Mouse (Mus musculus) MEL (cell line): Measurements from ENCODE around the gene Wap. TPM values are rescaled to one million over a fixed set of nuclear protein-coding genes. Genes with fewer than 3 reads are reported as not detected.

Source experiments
- DNase-seq: peaks from one replicate; pipeline ENCODE4 v3.0.0; 2011; ENCODE audit warnings: low read depth, low spot score
- H3K27ac ChIP-seq: 2 replicates; pipeline ENCODE4 v1.5.1; 2012; ENCODE audit warnings: low read depth, mild to moderate bottlenecking, control low read depth, low read length, moderate library complexity; ENCODE audit not compliant: control insufficient read depth
- H3K27me3 ChIP-seq, 2 experiments: fragments of 150-350 bp in 1 of 2; sonication (generic) in 1 of 2; 2 replicates each; pipeline ENCODE4 v1.6.1; 2012; ENCODE audit warnings: low read length in 2 of 2, mild to moderate bottlenecking in 2 of 2, improper control_type of control experiment in 1 of 2, moderate library complexity in 1 of 2; ENCODE audit not compliant: insufficient read depth in 2 of 2, control insufficient read depth in 1 of 2
- H3K36me3 ChIP-seq, 2 experiments: 2 replicates each; pipeline ENCODE4 v1.6.1; 2012 to 2014; ENCODE audit warnings: low read length in 2 of 2, improper control_type of control experiment in 1 of 2, inconsistent platforms in 1 of 2, mild to moderate bottlenecking in 1 of 2; ENCODE audit not compliant: insufficient read depth in 2 of 2, control insufficient read depth in 1 of 2
- H3K4me1 ChIP-seq, 2 experiments: fragments of 150-350 bp in 1 of 2; sonication (generic) in 1 of 2; 2 replicates each; pipeline ENCODE4 v1.6.1; 2012; ENCODE audit warnings: low read length in 2 of 2, improper control_type of control experiment in 1 of 2, mild to moderate bottlenecking in 1 of 2; ENCODE audit not compliant: insufficient read depth in 2 of 2, control insufficient read depth in 1 of 2
- H3K4me3 ChIP-seq, 2 experiments: fragments of 150-350 bp in 1 of 2; sonication (generic) in 1 of 2; 2 replicates each; pipeline ENCODE4 v1.5.1; 2012; ENCODE audit warnings: low read depth in 2 of 2, low read length in 2 of 2, mild to moderate bottlenecking in 2 of 2, moderate library complexity in 2 of 2, control low read depth in 1 of 2, improper control_type of control experiment in 1 of 2; ENCODE audit not compliant: control insufficient read depth in 1 of 2, insufficient read depth in 1 of 2
- H3K79me2 ChIP-seq: 2 replicates; pipeline ENCODE4 v1.6.1; 2012; ENCODE audit warnings: mild to moderate bottlenecking, low read length, moderate library complexity; ENCODE audit not compliant: control insufficient read depth, poor library complexity, insufficient read depth
- H3K9ac ChIP-seq: 2 replicates; pipeline ENCODE4 v1.6.1; 2012; ENCODE audit warnings: low read depth, mild to moderate bottlenecking, control low read depth, low read length, moderate library complexity; ENCODE audit not compliant: control insufficient read depth, poor library complexity, severe bottlenecking
- H3K9me3 ChIP-seq: fragments of 150-350 bp; sonication (generic); replicated peaks from 2 replicates; pipeline ENCODE4 v1.6.1; 2012; ENCODE audit warnings: mild to moderate bottlenecking, low read length, improper control_type of control experiment, moderate library complexity; ENCODE audit not compliant: insufficient read depth
- CHD2 ChIP-seq: IDR thresholded peaks from 2 replicates; pipeline ENCODE4 v1.6.1; 2011; ENCODE audit warnings: low read length, improper control_type of control experiment
- CTCF ChIP-seq, 3 experiments: IDR thresholded peaks in 2 of 3; conservative IDR thresholded peaks in 1 of 3; 2 replicates each; pipeline ENCODE4 v1.5.1; 2011 to 2012; ENCODE audit warnings: low read length in 3 of 3, low read depth in 2 of 3, mild to moderate bottlenecking in 2 of 3, improper control_type of control experiment in 1 of 3, inconsistent platforms in 1 of 3, mixed read lengths in 1 of 3, moderate library complexity in 1 of 3; ENCODE audit not compliant: control insufficient read depth in 1 of 3, insufficient read depth in 1 of 3, poor library complexity in 1 of 3, severe bottlenecking in 1 of 3
- EP300 ChIP-seq, 2 experiments: IDR thresholded peaks; 2 replicates each; pipeline ENCODE4 v1.6.1; 2011; ENCODE audit warnings: improper control_type of control experiment in 2 of 2, low read length in 2 of 2, low read depth in 1 of 2, mild to moderate bottlenecking in 1 of 2
- GABPA ChIP-seq: IDR thresholded peaks from 2 replicates; pipeline ENCODE4 v1.6.1; 2012; ENCODE audit warnings: low read depth, mild to moderate bottlenecking, inconsistent platforms, low read length, improper control_type of control experiment, moderate library complexity
- KAT2A ChIP-seq: conservative IDR thresholded peaks from 2 replicates; pipeline ENCODE4 v1.6.1; 2012; ENCODE audit warnings: low read depth, low read length, improper control_type of control experiment, inconsistent platforms
- MAX ChIP-seq: IDR thresholded peaks from 2 replicates; pipeline ENCODE4 v1.6.1; 2011; ENCODE audit warnings: low read length, improper control_type of control experiment
- MAZ ChIP-seq: IDR thresholded peaks from 2 replicates; pipeline ENCODE4 v1.6.1; 2012; ENCODE audit warnings: low read depth, mild to moderate bottlenecking, inconsistent platforms, low read length, improper control_type of control experiment
- MEF2A ChIP-seq: IDR thresholded peaks from 2 replicates; pipeline ENCODE4 v1.6.1; 2014; ENCODE audit warnings: low read depth, mild to moderate bottlenecking, inconsistent platforms, low read length, improper control_type of control experiment; ENCODE audit not compliant: poor library complexity, insufficient replicate concordance, severe bottlenecking; ENCODE audit errors: extremely low read depth
- NRF1 ChIP-seq: IDR thresholded peaks from 2 replicates; pipeline ENCODE4 v1.6.1; 2014; ENCODE audit warnings: low read depth, mild to moderate bottlenecking, inconsistent platforms, low read length, improper control_type of control experiment, moderate library complexity; ENCODE audit not compliant: poor library complexity, insufficient read depth, severe bottlenecking
- POLR2AphosphoS5 ChIP-seq: IDR thresholded peaks from 2 replicates; pipeline ENCODE4 v1.6.1; 2012; ENCODE audit warnings: low read depth, borderline replicate concordance, mild to moderate bottlenecking, inconsistent platforms, low read length, moderate library complexity, mixed read lengths
- RAD21 ChIP-seq: IDR thresholded peaks from 2 replicates; pipeline ENCODE4 v1.6.1; 2011; ENCODE audit warnings: mild to moderate bottlenecking, low read depth, low read length, improper control_type of control experiment
- TBP ChIP-seq: IDR thresholded peaks from 2 replicates; pipeline ENCODE4 v1.8.0; 2011; ENCODE audit warnings: low read depth, low read length, improper control_type of control experiment
- ZMIZ1 ChIP-seq: IDR thresholded peaks from 2 replicates; pipeline ENCODE4 v1.6.1; 2012; ENCODE audit warnings: low read depth, mild to moderate bottlenecking, inconsistent platforms, low read length, improper control_type of control experiment, moderate library complexity
- polyA plus RNA-seq, 2 experiments: library from polyadenylated mRNA; stranded (reverse) in 1 of 2; unstranded in 1 of 2; fragments of >175 nt in 1 of 2; fragments of >200 nt in 1 of 2; gene quantifications; 2 replicates each; pipeline versions ENCODE4 v1.2.1 to v1.2.4; 2012; ENCODE audit warnings: low replicate concordance in 2 of 2, low read depth in 1 of 2; ENCODE audit not compliant: insufficient read length in 2 of 2, insufficient read depth in 1 of 2, missing spikeins in 1 of 2
- total RNA-seq: library from RNA; depleted of rRNA; stranded (reverse); fragments of 300-350 nt; gene quantifications from 2 replicates; pipeline ENCODE4 v1.2.3, GENCODE M21; 2012; rRNA removed

Gene Wap
- total and polyA plus RNA-seq, 3 experiments, result not detected

DNA sequence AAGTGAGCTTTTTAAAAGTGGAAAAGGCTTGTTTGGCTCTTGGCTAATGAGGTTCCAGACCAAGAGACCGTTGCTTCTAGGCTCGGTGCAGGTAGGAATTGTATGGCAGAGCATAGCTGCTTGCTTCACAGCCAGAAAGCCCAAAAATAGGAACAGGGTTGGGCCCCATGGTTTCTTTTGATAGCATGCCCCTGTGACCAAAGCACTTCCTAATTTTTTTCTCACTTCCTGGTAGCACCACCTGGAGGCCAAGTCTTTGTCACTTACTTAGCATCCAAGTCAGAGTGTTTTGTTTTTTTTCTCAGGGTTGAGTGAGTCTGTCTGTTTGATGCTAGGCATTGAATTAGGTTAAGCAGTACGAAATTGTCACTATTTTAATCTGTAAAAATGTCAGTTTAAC is 51.8 kb downstream of the Wap start (continued):
- no peak for TF ChIP-seq KAT2A
- peak; percentile 63 for TF ChIP-seq RAD21

DNA sequence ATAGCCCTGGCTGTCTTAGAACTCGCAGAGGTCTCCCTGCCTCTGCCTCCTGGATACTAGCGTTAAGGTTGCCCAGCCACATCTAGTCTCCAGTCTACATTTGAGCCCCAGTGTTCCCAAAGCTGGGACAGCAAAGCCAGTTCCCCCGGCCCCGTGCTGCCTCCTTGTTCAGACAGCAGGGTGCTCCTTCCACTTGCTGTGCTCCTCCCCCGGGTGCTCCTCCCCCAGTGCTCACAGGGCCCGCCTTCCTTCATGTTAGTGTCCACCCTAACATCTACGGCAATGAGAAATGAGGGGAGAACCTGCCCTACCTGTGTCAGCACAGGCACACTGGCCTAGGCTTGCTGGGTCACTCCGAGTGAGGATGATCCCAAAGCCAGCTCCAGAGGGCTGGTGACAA is 52.7 kb downstream of the Wap start:
- TF ChIP-seq EP300 (IDR thresholded peaks at IDR 0.05; ENCODE audit: low read depth in 1 of 2, low read length in 2 of 2) (no peak), CHD2 (no peak), GABPA (no peak), POLR2AphosphoS5 (no peak), MEF2A (no peak), NRF1 (no peak), ZMIZ1 (no peak), KAT2A (no peak), MAX (no peak), CTCF (IDR thresholded peaks at IDR 0.05 in 2 of 3, conservative IDR thresholded peaks at IDR 0.05 in 1 of 3; ENCODE audit: control insufficient read depth in 1 of 3, insufficient read depth in 1 of 3, low read depth in 2 of 3, low read length in 3 of 3, poor library complexity in 1 of 3, severe bottlenecking in 1 of 3) (no peak), TBP (no peak), MAZ (no peak)
- Histone ChIP-seq H3K9me3 (no peaks in the 10 kb centered on the region), H3K36me3 (peaks cover 17 to 23% of the 10 kb centered on the region in 2 experiments), H3K27ac (peak overlapping the region; percentile 74; the same call in 1 of the 2 replicates), H3K27me3 (no peaks in the 10 kb centered on the region), H3K4me3 (no peak overlapping the region), H3K79me2 (no peaks in the 10 kb centered on the region), H3K9ac (no peak overlapping the region), H3K4me1 (peaks cover 10 to 28% of the 10 kb centered on the region in 2 experiments)
- DNase-seq, result no peak

Other genes starting within 250 kb of the Wap start
- gene Zmiz2, start 249.6 kb downstream of the Wap start, total RNA-seq, result 12.3 and 12.8 TPM in 2 replicates
- gene Zmiz2, start 249.6 kb downstream of the Wap start, polyA plus RNA-seq, result 10 to 100 TPM; 35.5 to 90.3 TPM
- 7,288 and 8,303 TPM in 2 replicates for gene Ppia, start 223.2 kb downstream of the Wap start, total RNA-seq
- 1,000 to 10,000 TPM in 1 of 2 experiments, not detected in 1; 3,662 TPM for gene Ppia, start 223.2 kb downstream of the Wap start, polyA plus RNA-seq
- gene H2afv, start 194.2 kb downstream of the Wap start, total RNA-seq, result 70.6 and 97.2 TPM in 2 replicates
- gene H2afv, start 194.2 kb downstream of the Wap start, polyA plus RNA-seq, result 100 to 1,000 TPM in 1 of 2 experiments, not detected in 1; 159 TPM
- 29.3 and 33.9 TPM in 2 replicates for gene Purb, start 162.7 kb downstream of the Wap start, total RNA-seq
- gene Purb, start 162.7 kb downstream of the Wap start, polyA plus RNA-seq, result 10 to 100 TPM; 23.1 to 32.7 TPM
- 19.4 and 22.8 TPM in 2 replicates for gene Myo1g, start 117.7 kb downstream of the Wap start, total RNA-seq
- 10 to 100 TPM in 1 of 2 experiments, not detected in 1; 33.3 TPM for gene Myo1g, start 117.7 kb downstream of the Wap start, polyA plus RNA-seq
- 65.2 and 66.4 TPM in 2 replicates for gene Ccm2, start 91.8 kb downstream of the Wap start, total RNA-seq
- gene Ccm2, start 91.8 kb downstream of the Wap start, polyA plus RNA-seq, result 10 to 100 TPM in 1 of 2 experiments, not detected in 1; 49.2 TPM
- gene Nacad, start 32.6 kb downstream of the Wap start, total RNA-seq, result 0.10 and 0.12 TPM in 2 replicates
- gene Nacad, start 32.6 kb downstream of the Wap start, polyA plus RNA-seq, result under 1 TPM in 1 of 2 experiments, not detected in 1; 0.32 TPM
- gene Tbrg4, start 12.6 kb downstream of the Wap start, total RNA-seq, result 191 and 192 TPM in 2 replicates
- 100 to 1,000 TPM; 278 to 756 TPM for gene Tbrg4, start 12.6 kb downstream of the Wap start, polyA plus RNA-seq
- not detected in 2 replicates for gene Ramp3, start 19.9 kb upstream of the Wap start, total RNA-seq
- not detected for gene Ramp3, start 19.9 kb upstream of the Wap start, polyA plus RNA-seq
- not detected in 2 replicates for gene Gm11983, start 199.0 kb upstream of the Wap start, total RNA-seq
- gene Gm11983, start 199.0 kb upstream of the Wap start, polyA plus RNA-seq, result not detected